Mouse (Mus musculus) megakaryocyte-erythroid progenitor cell, adult 5-6 weeks (primary cell): ENCODE measurements around the gene Upp2. TPM values are rescaled to one million over a fixed set of nuclear protein-coding genes. Genes with fewer than 3 reads are reported as not detected.

ENCODE experiments used
- ATAC-seq: replicated peaks from 2 replicates; pipeline ENCODE4 v1.8.0; 2016; ENCODE audit warnings: mild to moderate bottlenecking, inconsistent platforms; ENCODE audit not compliant: severe bottlenecking, poor library complexity, low FRiP score, low TSS enrichment
- total RNA-seq, 2 experiments: library from RNA; stranded (forward) in 1 of 2; stranded (reverse) in 1 of 2; fragments of 200-1000, 215-1000 nt in 1 of 2; fragments of >200 nt in 1 of 2; fragmentation: Nextera tagmentation in 1 of 2; gene quantifications; 2 replicates each; pipeline ENCODE4 v1.2.3; 2014 to 2017

The Upp2 gene
- total RNA-seq, 2 experiments from 2014 or later: not detected

GRCm38 (mm10) chr2:58795432-58795831 is 228.3 kb downstream of the Upp2 start:
- no peak for ATAC-seq

- no peak for ATAC-seq
Measured at GRCm38 (mm10) chr2:58797506-58797905, 230.4 kb downstream of the Upp2 start.

- no peak for ATAC-seq
Measured at GRCm38 (mm10) chr2:58799126-58799525, 232.0 kb downstream of the Upp2 start.

- no peak for ATAC-seq
Measured at GRCm38 (mm10) chr2:58799623-58800022, 232.5 kb downstream of the Upp2 start.

- no peak for ATAC-seq
Measured at GRCm38 (mm10) chr2:58812941-58813340, 245.8 kb downstream of the Upp2 start.

GRCm38 (mm10) chr2:58828910-58829600 is 262.0 kb downstream of the Upp2 start:
- ATAC-seq: no peak

- ATAC-seq: no peak
Measured at GRCm38 (mm10) chr2:58829981-58830742, 263.1 kb downstream of the Upp2 start.

GRCm38 (mm10) chr2:58832253-58832980 is 265.3 kb downstream of the Upp2 start:
- ATAC-seq: no peak

- ATAC-seq: no peak
Measured at GRCm38 (mm10) chr2:58841021-58841420, 273.9 kb downstream of the Upp2 start.

- ATAC-seq: no peak
Measured at GRCm38 (mm10) chr2:58842443-58842842, 275.3 kb downstream of the Upp2 start.

Other genes with a start within 250 kb of the Upp2 start
- gene Acvr1c, start 209.4 kb upstream of the Upp2 start, total RNA-seq (2014; fragmentation: Nextera tagmentation): not detected in 2 replicates
- not detected in 2 replicates for gene Acvr1c, start 209.4 kb upstream of the Upp2 start, total RNA-seq (2017)
- not detected in 2 replicates for gene Gm17409, start 97.2 kb upstream of the Upp2 start, total RNA-seq (2014; fragmentation: Nextera tagmentation)
- not detected in 2 replicates for gene Gm17409, start 97.2 kb upstream of the Upp2 start, total RNA-seq (2017)
- gene Acvr1, start 141 bp upstream of the Upp2 start, total RNA-seq (2014; fragmentation: Nextera tagmentation): 0.25 and 0.92 TPM in 2 replicates
- gene Acvr1, start 141 bp upstream of the Upp2 start, total RNA-seq (2017): 0.42 TPM in 1 of 2 replicates, not detected in the other